ENCODE assay signal across 8 mouse cellular contexts in the genomic region with DNA sequence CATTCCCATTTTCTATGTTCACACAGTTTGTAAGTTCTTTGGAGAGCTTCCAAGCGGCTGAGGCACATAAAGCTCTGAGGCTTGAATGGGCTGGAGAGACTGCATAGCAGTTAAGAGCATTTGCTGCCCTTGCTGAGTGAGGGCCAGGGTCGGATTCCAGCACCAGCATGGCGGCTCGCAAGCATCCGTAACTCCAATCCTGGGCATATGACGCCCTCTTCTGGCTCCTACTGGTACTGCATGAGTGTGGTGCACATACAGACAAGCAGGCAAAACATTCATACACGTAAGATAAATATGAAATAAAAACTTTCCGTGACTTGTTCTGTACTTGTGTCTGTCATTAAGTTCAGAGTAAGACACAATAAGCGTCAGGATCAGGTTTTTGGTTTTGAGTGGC. TPM values are rescaled to one million over a fixed set of nuclear protein-coding genes. Genes with fewer than 3 reads are reported as not detected.
DNase-seq lines count a peak whose midpoint lies in the region; ATAC-seq lines count a peak whose summit lies in the region.

No protein-coding gene starts in this region.

- ATAC-seq in hindbrain, embryonic 14.5 days (ENCODE audit: low FRiP score), result no peak
- ATAC-seq in kidney, embryonic 14.5 days (ENCODE audit: low FRiP score, low TSS enrichment), result no peak
- no peak for ATAC-seq in activated CD4-positive, CD25-positive, alpha-beta regulatory T cell, adult 4 months
- no peak for ATAC-seq in megakaryocyte, adult 5-6 weeks (ENCODE audit: poor library complexity, severe bottlenecking)

- H3K27me3 ChIP-seq in hindbrain, embryonic 10.5 days (ENCODE audit: insufficient read depth, poor library complexity, severe bottlenecking), result no peaks in the 10 kb centered on the region
- H3K27me3 ChIP-seq in hindbrain, embryonic 14.5 days (ENCODE audit: control insufficient read depth, insufficient read depth, low read length), result no peaks in the 10 kb centered on the region
- no peaks in the 10 kb centered on the region for H3K27me3 ChIP-seq in kidney, embryonic 14.5 days (ENCODE audit: control insufficient read depth, insufficient read depth, low read length)

- peaks cover 27% of the 10 kb centered on the region for H3K4me1 ChIP-seq in hindbrain, embryonic 10.5 days (replicated peaks)
- 0 out of 2 replicates have a peak, but pooled peaks cover 3% of the 10 kb centered on the region for H3K4me1 ChIP-seq in hindbrain, embryonic 14.5 days (replicated peaks; ENCODE audit: control insufficient read depth, insufficient read depth, low read length)
- peaks cover 20% of the 10 kb centered on the region for H3K4me1 ChIP-seq in kidney, embryonic 14.5 days (ENCODE audit: control insufficient read depth, insufficient read depth, low read length)

- WGBS in hindbrain, embryonic 10.5 days, result 58% methylated on average over 9 of the region's 9 CpGs
- WGBS in hindbrain, embryonic 14.5 days, result 59% methylated on average over 9 of the region's 9 CpGs
- WGBS in kidney, embryonic 14.5 days, result 53% methylated on average over 9 of the region's 9 CpGs

- H3K4me3 ChIP-seq in hindbrain, embryonic 10.5 days, result no peak overlapping the region
- no peak overlapping the region for H3K4me3 ChIP-seq in hindbrain, embryonic 14.5 days (replicated peaks; ENCODE audit: low read length)
- H3K4me3 ChIP-seq in kidney, embryonic 14.5 days (ENCODE audit: low read length), result no peak overlapping the region

- H3K4me2 ChIP-seq in hindbrain, embryonic 14.5 days (replicated peaks), result no peak overlapping the region
- H3K4me2 ChIP-seq in kidney, embryonic 14.5 days (replicated peaks; ENCODE audit: low read depth, low read length), result no peak overlapping the region

- no peaks in the 10 kb centered on the region for H3K9me3 ChIP-seq in hindbrain, embryonic 10.5 days
- no peaks in the 10 kb centered on the region for H3K9me3 ChIP-seq in hindbrain, embryonic 14.5 days (ENCODE audit: control insufficient read depth, low read length)
- H3K9me3 ChIP-seq in kidney, embryonic 14.5 days (ENCODE audit: control insufficient read depth, low read length), result no peaks in the 10 kb centered on the region

- H3K9ac ChIP-seq in hindbrain, embryonic 14.5 days, result no peak overlapping the region
- H3K9ac ChIP-seq in kidney, embryonic 14.5 days (ENCODE audit: low read depth, low read length), result no peak overlapping the region

- H3K27ac ChIP-seq in hindbrain, embryonic 10.5 days, result no peak overlapping the region
- H3K27ac ChIP-seq in hindbrain, embryonic 14.5 days, result no peak overlapping the region
- peak overlapping the region; percentile 57 for H3K27ac ChIP-seq in kidney, embryonic 14.5 days (ENCODE audit: low read depth, low read length)

- no peaks in the 10 kb centered on the region for H3K36me3 ChIP-seq in hindbrain, embryonic 10.5 days
- H3K36me3 ChIP-seq in hindbrain, embryonic 14.5 days (replicated peaks; ENCODE audit: control insufficient read depth, insufficient read depth), result no peaks in the 10 kb centered on the region
- H3K36me3 ChIP-seq in kidney, embryonic 14.5 days (ENCODE audit: control insufficient read depth, insufficient read depth, low read length), result no peaks in the 10 kb centered on the region

- DNase-seq in hindbrain, embryonic 10.5 days (ENCODE audit: low spot score), result peak; percentile 34
- DNase-seq in hindbrain, embryonic 14.5 days (ENCODE audit: low spot score), result no peak
- peak; percentile 92 for DNase-seq in ES-CJ7 (ENCODE audit: low read depth, low spot score)
- peak; percentile 45 for DNase-seq in embryo, embryonic 10 days (ENCODE audit: low spot score)
- DNase-seq in lung, postnatal 25 days (ENCODE audit: low spot score), result peak; percentile 29

RNA-seq across cellular contexts. Expression of a gene that starts 19.6 kb away (rescaled TPM):
- polyA plus RNA-seq in hindbrain, embryonic 10.5 days (2016; fragmentation: Nextera tagmentation; extraction: Ambion mirVana), result 0.82 and 0.85 TPM in 2 replicates
- 1.1 and 2.6 TPM in 2 replicates for polyA plus RNA-seq in hindbrain, embryonic 14.5 days (2014; fragmentation: Nextera tagmentation; extraction: Ambion mirVana)
- polyA plus RNA-seq in kidney, embryonic 14.5 days (2014; fragmentation: Nextera tagmentation; extraction: Ambion mirVana), result 4.6 and 4.9 TPM in 2 replicates
- polyA plus RNA-seq in activated CD4-positive, CD25-positive, alpha-beta regulatory T cell, adult 4 months (2017; shearing (Covaris generic)), result not detected
- total RNA-seq in megakaryocyte, adult 5-6 weeks (2015), result 11.6 and 13.6 TPM in 2 replicates
- total RNA-seq in megakaryocyte, adult 5-6 weeks (2017), result 8.5 and 12.2 TPM in 2 replicates

RNA-seq across cellular contexts. Expression of a gene that starts 19.8 kb away (rescaled TPM):
- 2.2 and 2.3 TPM in 2 replicates for polyA plus RNA-seq in hindbrain, embryonic 10.5 days (2016; fragmentation: Nextera tagmentation; extraction: Ambion mirVana)
- polyA plus RNA-seq in hindbrain, embryonic 14.5 days (2014; fragmentation: Nextera tagmentation; extraction: Ambion mirVana), result 4.2 and 5.0 TPM in 2 replicates
- polyA plus RNA-seq in kidney, embryonic 14.5 days (2014; fragmentation: Nextera tagmentation; extraction: Ambion mirVana), result 6.9 and 8.6 TPM in 2 replicates
- not detected for polyA plus RNA-seq in activated CD4-positive, CD25-positive, alpha-beta regulatory T cell, adult 4 months (2017; shearing (Covaris generic))
- 25.5 and 25.9 TPM in 2 replicates for total RNA-seq in megakaryocyte, adult 5-6 weeks (2015)
- 3.2 and 4.9 TPM in 2 replicates for total RNA-seq in megakaryocyte, adult 5-6 weeks (2017)

RNA-seq across cellular contexts. Expression of a gene that starts 29.9 kb away (rescaled TPM):
- 0.14 and 0.30 TPM in 2 replicates for polyA plus RNA-seq in hindbrain, embryonic 10.5 days (2016; fragmentation: Nextera tagmentation; extraction: Ambion mirVana)
- polyA plus RNA-seq in hindbrain, embryonic 14.5 days (2014; fragmentation: Nextera tagmentation; extraction: Ambion mirVana), result 0.20 and 0.55 TPM in 2 replicates
- 0.34 and 0.60 TPM in 2 replicates for polyA plus RNA-seq in kidney, embryonic 14.5 days (2014; fragmentation: Nextera tagmentation; extraction: Ambion mirVana)
- polyA plus RNA-seq in activated CD4-positive, CD25-positive, alpha-beta regulatory T cell, adult 4 months (2017; shearing (Covaris generic)), result not detected
- total RNA-seq in megakaryocyte, adult 5-6 weeks (2015), result 37.7 and 47.2 TPM in 2 replicates
- total RNA-seq in megakaryocyte, adult 5-6 weeks (2017), result 74.3 and 78.9 TPM in 2 replicates

RNA-seq across cellular contexts. Expression of a gene that starts 33.6 kb away (rescaled TPM):
- 116 and 122 TPM in 2 replicates for polyA plus RNA-seq in hindbrain, embryonic 10.5 days (2016; fragmentation: Nextera tagmentation; extraction: Ambion mirVana)
- 96.2 and 99.2 TPM in 2 replicates for polyA plus RNA-seq in hindbrain, embryonic 14.5 days (2014; fragmentation: Nextera tagmentation; extraction: Ambion mirVana)
- polyA plus RNA-seq in kidney, embryonic 14.5 days (2014; fragmentation: Nextera tagmentation; extraction: Ambion mirVana), result 95.2 and 102 TPM in 2 replicates
- 10 to 100 TPM; 32.7 to 33.0 TPM for polyA plus RNA-seq in activated CD4-positive, CD25-positive, alpha-beta regulatory T cell, adult 4 months (2017; shearing (Covaris generic))
- total RNA-seq in megakaryocyte, adult 5-6 weeks (2015), result 94.3 and 104 TPM in 2 replicates
- 68.9 and 80.8 TPM in 2 replicates for total RNA-seq in megakaryocyte, adult 5-6 weeks (2017)

RNA-seq across cellular contexts. Expression of a gene that starts 43.0 kb away (rescaled TPM):
- polyA plus RNA-seq in hindbrain, embryonic 10.5 days (2016; fragmentation: Nextera tagmentation; extraction: Ambion mirVana), result 31.1 and 37.9 TPM in 2 replicates
- 24.3 and 26.9 TPM in 2 replicates for polyA plus RNA-seq in hindbrain, embryonic 14.5 days (2014; fragmentation: Nextera tagmentation; extraction: Ambion mirVana)
- 30.2 and 58.4 TPM in 2 replicates for polyA plus RNA-seq in kidney, embryonic 14.5 days (2014; fragmentation: Nextera tagmentation; extraction: Ambion mirVana)
- polyA plus RNA-seq in activated CD4-positive, CD25-positive, alpha-beta regulatory T cell, adult 4 months (2017; shearing (Covaris generic)), result 10 to 100 TPM; 24.0 to 28.8 TPM
- total RNA-seq in megakaryocyte, adult 5-6 weeks (2015), result 116 and 118 TPM in 2 replicates
- 38.6 and 42.9 TPM in 2 replicates for total RNA-seq in megakaryocyte, adult 5-6 weeks (2017)
